Mouse (Mus musculus): ENCODE measurements around the gene Sfr1. TPM values are rescaled to one million over a fixed set of nuclear protein-coding genes. Genes with fewer than 3 reads are reported as not detected.
A peak's percentile ranks its signal among the peaks of the same experiment; 100 is the strongest.

The Sfr1 gene
- total RNA-seq (2021), result 100 to 1,000 TPM; 101 to 111 TPM

DNA sequence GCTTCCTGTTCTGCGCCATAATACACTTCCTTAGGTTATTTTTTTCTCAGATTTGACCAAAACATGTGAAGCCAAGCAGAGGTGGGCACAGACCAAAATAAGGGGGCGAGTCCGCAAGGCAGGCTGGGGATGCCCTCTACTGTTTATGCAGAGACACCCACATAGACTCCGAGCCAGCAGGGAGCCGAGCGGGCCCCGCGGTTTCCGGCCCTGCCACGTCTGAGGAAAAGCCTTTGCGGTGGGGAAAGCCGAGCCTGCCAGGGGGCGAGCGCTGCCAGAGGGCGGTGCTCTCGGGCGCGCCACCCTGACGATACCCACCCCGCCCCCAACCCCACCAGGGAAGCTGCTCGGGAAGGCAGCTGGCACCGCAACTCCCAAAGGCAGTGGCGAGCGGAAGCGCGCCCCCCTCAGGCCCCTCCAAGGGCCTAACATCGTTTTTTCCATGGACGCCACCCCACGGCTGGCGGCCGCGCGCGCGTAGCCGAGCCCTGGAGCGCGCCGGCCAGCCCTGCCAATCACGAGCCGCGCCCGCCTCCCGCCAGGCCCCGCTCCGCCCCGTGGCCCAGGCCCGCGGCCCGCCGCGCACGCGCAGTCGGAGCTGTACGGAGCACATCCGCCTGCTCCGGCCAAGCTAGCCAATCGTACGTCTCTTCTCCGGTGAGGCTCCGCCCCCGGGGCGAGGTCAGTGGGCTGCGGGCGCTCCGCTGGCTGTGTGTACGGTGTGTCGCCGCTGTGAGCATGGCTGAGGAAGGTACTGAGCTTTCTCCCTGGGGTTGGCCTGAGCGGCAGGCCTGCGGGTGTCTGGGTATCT, at the start of gene Sfr1:
Sfr1 (plus strand) TSS at position 612 of the 811 bp plus-strand sequence.
- DNase-seq (ENCODE audit: extremely low spot score in 1 of 2, low spot score in 2 of 2), result peak; percentile 98 to 100
- intact Hi-C loops (cut with DNase I), result loop anchor here (5.0 kb wide), 2 partner anchors 49 to 224 kb away; no protein-coding TSS in a partner anchor

DNA sequence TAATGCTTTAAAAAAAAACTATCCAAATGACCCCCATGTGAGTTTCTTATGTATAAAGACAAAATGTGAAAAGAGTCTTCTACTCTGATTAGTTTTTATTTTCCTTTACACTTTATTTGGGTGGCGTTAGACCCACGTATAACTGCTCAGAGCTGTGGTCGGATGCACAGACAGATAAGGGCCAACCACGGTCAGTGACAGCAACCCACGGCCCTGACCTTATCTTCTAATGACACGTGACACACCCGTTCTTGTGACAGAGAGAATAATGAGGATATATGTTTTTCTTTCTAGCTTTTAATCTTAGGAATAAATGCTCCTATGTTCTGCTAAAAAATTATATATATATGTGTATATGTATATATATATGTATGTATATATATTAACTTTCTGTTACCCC, 41.9 kb upstream of the Sfr1 start:
- intact Hi-C loops (cut with DNase I), result no loop called here

DNA sequence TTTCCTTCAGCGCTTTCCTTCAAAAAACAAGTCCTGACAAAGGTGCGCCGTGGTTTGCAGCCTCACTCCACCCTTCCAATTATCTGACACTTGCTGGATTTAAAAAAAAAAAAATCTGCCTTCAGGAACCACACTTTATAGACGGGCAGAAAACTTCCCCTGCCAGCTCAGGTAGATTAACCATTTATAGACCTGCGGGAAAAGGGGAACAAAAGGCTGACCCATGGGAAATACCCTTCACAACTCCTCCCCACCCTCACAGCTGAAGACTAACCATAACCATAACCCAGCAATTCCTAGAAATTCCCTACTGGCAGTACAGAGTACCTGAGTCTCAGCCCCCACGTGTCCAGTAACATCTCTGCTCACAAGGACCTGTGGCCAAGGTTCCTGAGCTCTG, 39.5 kb upstream of the Sfr1 start, which contains the start of gene Col17a1:
Col17a1 (minus strand) TSS at position 101 of the 400 bp plus-strand sequence.
- DNase-seq (ENCODE audit: extremely low spot score in 1 of 2, low spot score in 2 of 2), result no peak
- intact Hi-C loops (cut with DNase I), result no loop called here

More for the DNA sequence above, 41.9 kb upstream of the Sfr1 start:
- DNase-seq (ENCODE audit: extremely low spot score in 1 of 2, low spot score in 2 of 2), result no peak

DNA sequence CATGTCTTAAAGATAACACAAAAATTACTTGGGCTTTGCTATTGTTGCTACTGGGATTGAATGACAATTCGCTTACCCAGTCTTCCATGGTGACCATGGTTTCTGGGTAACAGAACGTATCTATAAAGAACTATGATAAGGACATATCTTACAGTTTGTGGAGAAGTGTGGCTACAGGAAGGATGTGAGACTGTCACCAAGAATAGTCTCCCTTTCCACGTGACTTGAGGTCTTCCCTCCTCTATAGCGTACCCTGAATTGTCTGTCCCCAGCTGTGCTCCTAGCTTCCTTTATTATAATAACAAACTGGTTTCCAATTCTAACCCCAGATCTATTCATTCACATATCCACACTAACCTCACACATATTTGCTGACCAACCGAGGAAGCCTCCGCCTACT, 35.8 kb upstream of the Sfr1 start:
- intact Hi-C loops (cut with DNase I), result no loop called here
- no peak for DNase-seq (ENCODE audit: extremely low spot score in 1 of 2, low spot score in 2 of 2)

DNA sequence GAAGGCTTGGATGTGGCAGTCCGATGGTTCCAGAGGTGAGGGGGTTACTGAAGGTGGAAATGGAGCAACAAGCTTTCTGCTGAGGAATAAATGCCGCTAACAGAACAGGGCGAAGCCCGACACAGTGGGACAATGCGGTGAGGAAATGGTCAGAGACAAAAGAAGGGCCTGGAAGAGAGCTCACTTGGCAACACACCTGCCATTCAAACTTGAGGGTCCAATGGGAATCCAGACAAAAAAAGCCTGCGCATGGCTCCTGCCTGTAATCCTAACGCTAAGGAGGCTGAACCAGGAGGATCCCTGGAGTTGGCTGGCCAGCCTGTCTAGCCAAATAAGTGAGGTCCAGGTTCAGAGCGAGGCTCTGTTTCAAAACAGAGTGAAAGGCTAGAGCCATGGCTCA, 35.1 kb upstream of the Sfr1 start:
- intact Hi-C loops (cut with DNase I), result no loop called here
- no peak for DNase-seq (ENCODE audit: extremely low spot score in 1 of 2, low spot score in 2 of 2)

DNA sequence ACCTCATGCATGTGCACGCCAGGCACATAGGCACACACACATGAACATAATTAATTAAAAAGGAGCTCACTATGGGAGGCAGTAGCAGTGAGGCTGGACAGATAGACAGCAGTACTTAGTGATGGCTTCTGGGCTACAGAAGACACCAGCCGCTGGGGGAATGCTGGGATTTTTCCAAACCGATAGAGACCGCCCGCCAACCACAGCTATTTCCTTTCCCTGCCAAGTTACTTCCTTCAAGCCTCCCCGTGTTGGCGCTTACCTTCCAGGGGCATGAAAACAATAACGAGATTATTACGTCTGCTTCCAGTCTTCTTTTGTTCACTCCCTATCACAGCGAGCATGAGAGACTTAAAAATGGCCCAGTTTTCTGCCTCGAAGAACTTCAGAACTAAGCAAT, 34.4 kb upstream of the Sfr1 start:
- DNase-seq (ENCODE audit: extremely low spot score in 1 of 2, low spot score in 2 of 2), result no peak
- intact Hi-C loops (cut with DNase I), result no loop called here

DNA sequence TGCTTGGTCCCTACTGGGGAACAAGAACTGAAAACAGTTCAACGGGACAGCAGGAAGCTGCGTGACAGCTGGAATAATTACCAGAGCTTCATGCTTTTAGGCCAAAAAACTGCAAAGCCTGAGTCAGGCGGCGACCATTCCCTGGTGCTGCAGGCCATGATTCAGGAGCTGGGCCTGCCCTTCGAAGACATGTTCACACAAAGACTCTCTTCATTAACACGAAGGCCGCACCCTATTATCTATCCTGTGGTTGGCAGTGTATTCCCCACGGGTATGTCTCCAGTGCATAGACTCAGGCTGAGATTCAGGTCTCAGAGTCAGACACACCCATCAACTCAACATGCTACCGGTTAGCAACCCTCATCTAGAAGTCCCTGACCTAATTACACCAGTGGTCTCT, 33.2 kb upstream of the Sfr1 start:
- intact Hi-C loops (cut with DNase I), result no loop called here
- DNase-seq (ENCODE audit: extremely low spot score in 1 of 2, low spot score in 2 of 2), result no peak

DNA sequence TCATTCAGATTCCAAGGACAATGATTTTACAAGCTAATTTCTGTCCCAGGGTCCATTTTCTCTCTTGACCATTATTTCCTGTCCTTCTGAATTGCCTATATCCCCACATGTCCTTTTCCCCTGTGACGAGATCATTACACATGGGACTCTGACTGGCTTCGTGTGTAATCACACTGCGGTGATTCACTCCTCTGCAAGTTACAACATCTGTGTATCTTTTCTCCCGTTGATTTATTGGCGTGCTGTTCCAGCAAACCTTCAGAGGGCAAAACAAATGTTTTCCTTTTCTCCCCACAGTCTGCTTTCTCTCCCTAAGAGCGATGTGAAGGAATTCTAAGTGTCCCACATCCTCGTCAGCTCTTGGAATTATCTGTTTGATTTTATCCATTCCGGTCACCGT, 31.7 kb upstream of the Sfr1 start:
- intact Hi-C loops (cut with DNase I), result no loop called here

DNA sequence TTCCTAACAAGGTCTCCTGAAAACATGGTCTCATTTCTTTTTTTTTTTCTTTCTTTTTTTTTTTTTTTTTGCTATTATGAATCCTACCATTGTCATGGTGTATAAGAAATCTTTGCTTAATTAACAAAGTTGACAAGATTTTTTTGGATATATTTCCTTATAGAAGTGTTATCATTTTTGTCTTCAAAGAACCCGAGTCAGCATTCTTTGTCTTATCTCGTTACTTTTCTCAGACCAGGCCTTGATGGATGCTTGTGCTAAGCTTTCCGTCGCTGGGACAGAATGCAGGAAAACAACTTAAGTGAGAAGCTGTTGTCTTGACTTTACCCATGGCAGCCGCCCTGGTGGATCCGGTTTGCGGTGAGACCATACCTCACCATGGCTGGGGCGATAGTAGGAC, 31.0 kb upstream of the Sfr1 start:
- intact Hi-C loops (cut with DNase I), result no loop called here
- DNase-seq (ENCODE audit: extremely low spot score in 1 of 2, low spot score in 2 of 2), result no peak

More for the DNA sequence above, 31.7 kb upstream of the Sfr1 start:
- no peak for DNase-seq (ENCODE audit: extremely low spot score in 1 of 2, low spot score in 2 of 2)

DNA sequence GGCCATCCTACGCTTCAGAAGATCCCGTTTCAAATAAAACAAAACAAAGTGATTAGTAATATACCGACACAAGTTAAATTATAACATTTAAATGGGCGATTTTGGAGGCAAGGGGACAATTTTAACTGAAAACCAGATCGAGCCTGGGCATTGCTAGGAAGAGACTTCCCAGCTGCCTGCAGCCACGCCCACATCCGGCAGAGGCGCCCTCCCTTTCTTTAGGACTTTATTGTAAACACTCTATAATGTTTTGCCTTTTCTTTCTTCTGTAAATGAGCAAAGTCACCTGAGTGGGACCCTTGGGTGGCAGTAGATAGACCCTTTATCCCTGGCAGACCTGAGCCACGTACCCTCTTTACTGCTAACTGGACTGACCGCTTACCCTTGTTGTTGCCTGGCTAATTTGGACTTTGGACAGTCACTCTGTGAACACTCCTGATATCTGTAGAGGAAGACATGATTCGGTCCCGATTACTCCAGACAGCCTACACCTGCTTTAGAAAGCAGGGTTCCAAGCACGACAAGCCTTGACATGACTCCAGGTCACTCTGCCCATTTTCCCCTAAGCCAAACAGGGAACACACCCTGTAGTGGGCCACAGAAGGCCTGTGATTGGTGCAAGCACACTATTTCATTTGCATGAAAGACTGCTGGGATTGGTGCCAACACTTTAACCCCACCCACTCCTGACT, 26.3 kb upstream of the Sfr1 start:
- intact Hi-C loops (cut with DNase I), result no loop called here
- DNase-seq (ENCODE audit: extremely low spot score in 1 of 2, low spot score in 2 of 2), result no peak

DNA sequence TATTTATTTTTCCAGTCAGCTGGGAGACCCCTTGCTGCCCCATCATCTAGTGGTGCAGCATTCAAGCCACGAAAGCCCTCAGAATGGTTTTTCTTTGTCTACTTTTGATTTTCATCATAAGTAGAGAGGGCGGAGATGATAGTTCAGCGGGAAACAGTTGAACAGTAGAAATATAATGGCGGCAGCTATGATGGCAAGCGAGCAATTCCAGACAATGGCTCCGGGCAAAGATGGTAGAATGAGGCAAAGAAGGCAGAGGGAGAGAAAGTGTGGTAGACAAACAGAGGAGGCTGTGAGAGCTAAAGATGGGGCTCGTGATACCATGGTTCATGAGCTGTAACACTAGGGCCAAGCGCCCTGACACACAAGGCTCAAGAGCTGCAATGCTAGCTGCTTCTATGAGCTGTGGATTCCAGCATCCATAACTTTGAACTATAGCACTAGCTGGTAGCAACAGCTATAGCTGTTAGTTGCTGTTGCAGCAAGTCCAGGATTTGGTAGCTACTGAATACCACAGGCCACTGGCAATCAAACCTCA, 25.6 kb upstream of the Sfr1 start:
- intact Hi-C loops (cut with DNase I), result no loop called here
- DNase-seq (ENCODE audit: extremely low spot score in 1 of 2, low spot score in 2 of 2), result no peak

DNA sequence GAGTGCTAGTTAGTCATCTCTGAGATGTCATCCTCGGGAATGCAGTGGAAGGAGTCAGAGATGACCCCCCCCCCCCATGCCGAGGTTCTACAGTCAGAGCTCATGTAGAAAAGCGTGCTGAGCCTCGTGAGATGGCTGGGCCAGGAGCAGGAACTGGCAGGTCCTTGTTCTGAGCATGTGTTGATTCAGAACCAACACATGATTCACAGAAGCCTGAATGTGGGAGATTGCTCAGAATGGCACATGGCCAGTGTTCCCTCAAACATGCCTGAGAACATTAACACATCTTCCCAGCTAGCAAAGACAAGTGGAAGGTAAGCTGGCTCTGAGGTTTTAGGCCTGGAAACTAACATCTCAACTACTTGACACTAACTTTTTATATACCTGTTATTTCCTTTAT, 21.1 kb upstream of the Sfr1 start:
- intact Hi-C loops (cut with DNase I), result no loop called here
- no peak for DNase-seq (ENCODE audit: extremely low spot score in 1 of 2, low spot score in 2 of 2)

DNA sequence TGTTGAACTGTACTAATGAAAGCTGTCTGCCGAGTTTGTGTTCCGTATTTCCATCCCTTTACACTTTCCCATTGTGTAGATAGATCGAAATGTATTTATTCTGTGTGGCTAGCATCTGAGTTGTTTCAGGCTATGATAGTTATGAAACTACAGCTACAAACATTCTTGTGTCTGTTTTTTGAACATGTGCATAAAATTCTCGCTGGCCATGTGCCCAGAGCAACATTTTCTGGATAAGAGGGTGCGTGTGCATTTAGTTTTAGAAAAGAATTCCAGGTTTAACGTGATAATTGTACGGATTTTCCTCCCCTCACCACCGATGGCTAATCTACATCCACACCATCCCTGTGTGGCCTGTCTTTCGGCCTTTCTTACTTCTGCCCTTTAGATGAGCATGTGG, 18.0 kb upstream of the Sfr1 start:
- intact Hi-C loops (cut with DNase I), result no loop called here
- DNase-seq (ENCODE audit: extremely low spot score in 1 of 2, low spot score in 2 of 2), result no peak

DNA sequence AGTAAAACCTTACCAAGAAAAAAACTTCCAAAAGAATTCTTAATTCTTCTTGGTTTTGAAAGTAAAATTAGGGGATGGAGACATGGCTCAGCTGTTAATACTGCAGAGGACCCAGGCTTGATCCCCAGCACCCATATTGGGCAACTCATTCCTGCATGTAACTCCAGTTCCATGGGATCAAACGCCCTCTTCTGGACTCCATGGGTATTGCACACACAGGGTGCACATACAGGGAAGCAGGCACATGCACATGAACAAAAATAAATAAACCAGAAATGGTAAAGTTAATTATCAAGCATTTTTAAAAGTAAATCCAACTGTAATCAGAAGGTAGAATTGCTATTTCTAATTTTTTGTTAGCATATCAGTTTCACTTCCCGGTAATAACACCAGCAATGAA, 15.3 kb upstream of the Sfr1 start:
- intact Hi-C loops (cut with DNase I), result no loop called here
- DNase-seq (ENCODE audit: extremely low spot score in 1 of 2, low spot score in 2 of 2), result no peak

DNA sequence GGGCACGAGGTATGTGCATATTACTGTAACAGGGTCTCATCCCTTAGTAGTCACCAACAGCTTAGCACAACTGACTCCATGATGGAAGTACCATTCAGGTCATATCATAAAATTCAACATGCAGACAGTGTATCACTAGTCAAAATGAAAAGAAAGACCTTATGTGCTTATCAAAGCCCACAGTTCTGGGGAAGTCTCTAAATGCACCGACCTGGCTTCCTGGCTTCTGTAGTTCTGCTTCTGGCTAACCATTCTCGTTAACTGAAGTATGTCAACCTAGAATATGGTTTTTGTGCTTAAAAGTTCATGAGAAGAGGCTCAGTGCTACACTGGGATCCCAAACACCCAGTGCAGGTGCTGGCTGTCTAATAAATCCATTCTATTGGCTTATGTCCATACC, 12.3 kb upstream of the Sfr1 start:
- intact Hi-C loops (cut with DNase I), result no loop called here
- no peak for DNase-seq (ENCODE audit: extremely low spot score in 1 of 2, low spot score in 2 of 2)

DNA sequence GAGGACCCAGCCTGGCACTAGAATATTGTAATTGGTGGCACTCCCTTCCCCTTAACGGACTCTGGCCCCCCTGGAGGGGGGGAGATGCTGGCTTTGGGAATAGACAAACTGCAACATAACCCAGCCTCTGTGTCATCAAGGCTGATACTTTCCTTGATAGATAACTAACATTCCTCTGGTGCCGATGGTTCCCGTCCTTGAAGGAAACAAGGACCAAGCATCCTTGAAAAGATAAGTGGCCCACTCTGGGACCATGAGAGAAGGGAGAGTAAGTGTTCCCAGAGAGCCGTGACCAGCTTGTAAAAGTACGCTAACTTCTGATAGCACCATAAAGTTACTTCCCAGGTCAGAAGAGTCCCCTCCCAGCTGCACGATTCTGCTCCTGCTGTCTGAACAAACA, 9.0 kb upstream of the Sfr1 start:
- intact Hi-C loops (cut with DNase I), result no loop called here
- DNase-seq (ENCODE audit: extremely low spot score in 1 of 2, low spot score in 2 of 2), result no peak

DNA sequence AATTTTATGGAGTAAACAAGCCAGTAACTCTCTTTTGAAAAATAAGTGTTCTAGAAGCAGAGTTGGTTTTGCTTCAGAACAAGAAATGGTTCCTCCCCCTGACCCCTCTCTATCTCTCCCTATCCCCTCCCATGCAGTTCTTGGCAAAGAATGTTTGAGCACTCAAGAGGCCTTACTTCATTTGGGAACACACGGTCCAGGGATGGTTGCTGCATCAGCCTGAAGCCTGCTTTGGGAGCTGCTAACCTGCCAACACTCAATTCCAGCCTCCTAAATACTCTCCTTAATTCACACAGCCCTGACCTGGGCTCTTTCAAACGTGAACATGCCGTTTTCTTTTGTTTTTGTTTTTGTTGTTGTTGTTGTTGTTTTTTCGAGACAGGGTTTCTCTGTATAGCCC, 6.6 kb upstream of the Sfr1 start:
- no peak for DNase-seq (ENCODE audit: extremely low spot score in 1 of 2, low spot score in 2 of 2)
- intact Hi-C loops (cut with DNase I), result no loop called here

DNA sequence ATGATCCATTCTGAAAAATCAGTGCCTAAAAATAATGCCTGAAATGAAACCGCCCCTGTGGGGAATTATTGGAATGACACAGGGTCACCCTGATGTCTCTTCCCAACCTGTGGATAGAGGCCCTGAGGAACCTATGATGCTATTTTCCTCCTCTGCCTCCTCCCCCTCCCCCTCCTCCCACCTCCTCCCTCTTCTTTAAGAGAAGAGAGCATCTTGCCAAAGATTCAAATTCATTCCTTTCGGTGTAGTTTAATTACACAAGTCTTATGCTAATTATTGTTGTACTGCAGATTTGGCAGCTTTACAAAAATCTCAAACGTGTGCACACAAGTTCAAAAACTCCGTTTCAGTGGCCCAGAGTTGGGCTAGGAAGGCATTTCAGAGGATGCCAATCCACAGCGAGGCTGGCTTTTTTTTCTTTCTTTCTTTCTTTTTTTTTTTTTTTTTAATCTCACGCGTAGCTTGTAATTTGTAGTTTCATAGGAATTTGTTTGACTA, 5.8 kb upstream of the Sfr1 start:
- DNase-seq (ENCODE audit: extremely low spot score in 1 of 2, low spot score in 2 of 2), result no peak

DNA sequence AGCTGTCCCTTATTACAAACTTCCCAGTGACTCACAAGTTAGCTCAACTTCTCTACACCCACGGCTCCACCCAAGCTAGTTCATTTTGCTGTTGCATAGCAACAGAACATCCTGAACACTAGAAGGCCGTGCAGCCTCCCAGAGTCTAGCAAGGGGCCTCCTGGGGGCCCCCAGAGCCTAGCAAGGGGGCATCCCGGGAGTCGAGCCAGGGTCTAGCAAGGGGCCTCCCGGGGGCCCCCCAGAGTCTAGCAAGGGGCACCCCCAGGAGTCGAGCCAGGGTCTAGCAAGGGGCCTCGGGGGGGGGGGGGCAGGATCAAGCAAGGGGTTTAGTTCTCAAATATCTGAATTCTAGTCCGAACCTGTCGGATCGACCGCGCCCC, 801 bp upstream of the Sfr1 start:
- intact Hi-C loops (cut with DNase I), result loop anchor here (5.0 kb wide), 2 partner anchors 48 to 223 kb away; no protein-coding TSS in a partner anchor
- peak; percentile 50 to 71 for DNase-seq (ENCODE audit: extremely low spot score in 1 of 2, low spot score in 2 of 2)

More for the DNA sequence above, 5.8 kb upstream of the Sfr1 start:
- intact Hi-C loops (cut with DNase I), result no loop called here

DNA sequence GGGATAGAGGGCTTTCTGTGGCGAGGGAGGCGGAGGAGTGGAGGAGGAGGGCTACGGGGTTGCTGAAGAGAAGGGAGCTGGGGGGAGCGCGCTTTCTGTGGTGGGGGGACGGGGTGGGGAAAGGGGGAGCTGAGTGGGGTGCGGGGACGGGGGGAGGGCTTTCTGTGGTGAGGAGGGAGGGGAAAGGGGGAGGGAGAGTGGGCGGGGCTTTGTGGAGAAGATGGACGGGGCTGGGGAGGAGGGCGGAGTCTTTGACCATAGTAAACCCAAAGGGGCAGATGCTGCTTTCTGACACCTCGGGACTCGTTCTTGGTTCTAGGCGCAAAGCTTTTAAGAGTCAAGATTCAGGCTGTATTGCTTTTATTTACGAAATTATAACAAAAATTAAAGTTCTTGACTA, 449 bp downstream of the Sfr1 start:
- peak; percentile 33 to 85 for DNase-seq (ENCODE audit: extremely low spot score in 1 of 2, low spot score in 2 of 2)
- intact Hi-C loops (cut with DNase I), result loop anchor here (5.0 kb wide), 2 partner anchors 50 to 225 kb away; no protein-coding TSS in a partner anchor
